Mouse (Mus musculus) lung, postnatal 0 days (tissue): ENCODE data around the gene Gcn1l1.

Experiments used
- CTCF ChIP-seq: IDR thresholded peaks from 2 replicates; pipeline ENCODE4 v1.5.1; 2016; ENCODE audit warnings: antibody characterized with exemption, mild to moderate bottlenecking
- EP300 ChIP-seq: IDR thresholded peaks from 2 replicates; pipeline ENCODE4 v1.6.1; 2016; ENCODE audit warnings: antibody characterized with exemption, mild to moderate bottlenecking, control low read depth

- no peak for TF ChIP-seq CTCF
- TF ChIP-seq EP300: no peak
Measured at GRCm38 (mm10) chr5:115569308-115569707, 4.3 kb downstream of the Gcn1l1 start.
